Mouse (Mus musculus) urinary bladder, postnatal 4 days (tissue): ENCODE measurements around the gene Wwc1.

Experiments used
- DNase-seq, 2 experiments: peaks; one replicate each; pipeline ENCODE4 v3.0.0; 2021 to 2022; ENCODE audit warnings: low spot score in 2 of 2

Wwc1 gene

GRCm38 (mm10) chr11:35980411-35980917, at the start of gene Wwc1:
Gene Wwc1, minus strand, starts transcription at chr11:35980527.
- peak in 1 of 2 experiments; percentile 57 for DNase-seq

- DNase-seq = no peak
Observed at GRCm38 (mm10) chr11:36020009-36020408, 39.7 kb upstream of the Wwc1 start.

GRCm38 (mm10) chr11:36013179-36013578, 32.9 kb upstream of the Wwc1 start:
- DNase-seq = no peak

- DNase-seq = no peak
Observed at GRCm38 (mm10) chr11:36009281-36010208, 29.2 kb upstream of the Wwc1 start.

GRCm38 (mm10) chr11:36002900-36003299, 22.6 kb upstream of the Wwc1 start:
- no peak for DNase-seq

- peak; percentile 76 to 90 for DNase-seq
Observed at GRCm38 (mm10) chr11:36001282-36001970, 21.1 kb upstream of the Wwc1 start.

- DNase-seq = no peak
Observed at GRCm38 (mm10) chr11:36000585-36001281, 20.4 kb upstream of the Wwc1 start.

GRCm38 (mm10) chr11:36000038-36000437, 19.7 kb upstream of the Wwc1 start:
- no peak for DNase-seq

- no peak for DNase-seq
Observed at GRCm38 (mm10) chr11:35998048-35998447, 17.7 kb upstream of the Wwc1 start.

- DNase-seq = no peak
Observed at GRCm38 (mm10) chr11:35995310-35995709, 15.0 kb upstream of the Wwc1 start.

- DNase-seq = no peak
Observed at GRCm38 (mm10) chr11:35991846-35992245, 11.5 kb upstream of the Wwc1 start.

GRCm38 (mm10) chr11:35989967-35990366, 9.6 kb upstream of the Wwc1 start:
- no peak for DNase-seq

GRCm38 (mm10) chr11:35985841-35986393, 5.6 kb upstream of the Wwc1 start:
- no peak for DNase-seq

GRCm38 (mm10) chr11:35982734-35983133, 2.4 kb upstream of the Wwc1 start:
- no peak for DNase-seq

GRCm38 (mm10) chr11:35979733-35980410, 455 bp downstream of the Wwc1 start:
- no peak for DNase-seq

GRCm38 (mm10) chr11:35979266-35979732, 1.0 kb downstream of the Wwc1 start:
- DNase-seq = no peak

GRCm38 (mm10) chr11:35977796-35978195, 2.5 kb downstream of the Wwc1 start:
- DNase-seq = no peak

GRCm38 (mm10) chr11:35977096-35977495, 3.2 kb downstream of the Wwc1 start:
- no peak for DNase-seq

- DNase-seq = no peak
Observed at GRCm38 (mm10) chr11:35976482-35976881, 3.8 kb downstream of the Wwc1 start.

GRCm38 (mm10) chr11:35974632-35975450, 5.5 kb downstream of the Wwc1 start:
- no peak for DNase-seq
